Mouse (Mus musculus) WW6 (cell line): ENCODE measurements around the gene Hmg20b.

Source experiments
- DNase-seq: peaks from one replicate; pipeline ENCODE4 v3.0.0-alpha.2; 2013; ENCODE audit warnings: low read depth, low spot score

The Hmg20b gene

DNA sequence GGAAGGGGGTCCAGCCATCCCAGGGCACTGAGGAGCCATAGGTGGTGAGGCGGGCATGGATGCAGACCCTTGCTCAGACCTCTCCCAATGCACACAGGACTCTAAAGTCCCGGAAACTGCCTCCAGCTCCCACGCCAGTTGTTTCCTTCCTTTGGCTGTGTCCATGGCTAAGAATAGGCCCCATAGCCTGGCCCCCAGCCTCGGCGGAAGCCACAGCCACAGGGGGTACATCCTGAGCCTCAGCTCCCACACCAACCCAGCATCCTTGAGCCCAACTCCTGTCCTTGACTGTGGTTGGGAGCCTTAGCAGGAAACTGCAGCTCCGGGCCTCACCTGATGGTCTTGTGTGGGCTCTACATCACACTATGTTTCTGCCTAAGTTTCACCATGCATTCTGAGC lies 23.4 kb downstream of the Hmg20b start:
- DNase-seq = no peak

DNA sequence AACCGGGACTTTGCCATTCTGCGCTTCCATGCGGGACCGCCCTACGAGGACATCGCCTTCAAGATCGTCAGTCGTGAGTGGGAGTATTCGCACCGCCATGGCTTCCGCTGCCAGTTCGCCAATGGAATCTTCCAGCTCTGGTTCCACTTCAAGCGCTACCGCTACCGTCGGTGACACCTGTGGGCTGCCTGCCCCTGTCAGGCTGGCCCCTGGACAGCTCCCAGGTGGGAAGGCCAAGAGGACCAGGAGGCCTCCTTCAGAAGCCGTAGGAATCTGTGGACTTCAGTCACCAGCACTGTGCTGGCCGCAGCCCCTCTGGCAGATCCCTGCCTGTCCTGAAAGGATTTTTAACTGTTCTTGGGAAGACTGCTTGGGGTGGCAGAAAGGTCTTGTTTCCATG lies 24.5 kb downstream of the Hmg20b start:
- DNase-seq = no peak

DNA sequence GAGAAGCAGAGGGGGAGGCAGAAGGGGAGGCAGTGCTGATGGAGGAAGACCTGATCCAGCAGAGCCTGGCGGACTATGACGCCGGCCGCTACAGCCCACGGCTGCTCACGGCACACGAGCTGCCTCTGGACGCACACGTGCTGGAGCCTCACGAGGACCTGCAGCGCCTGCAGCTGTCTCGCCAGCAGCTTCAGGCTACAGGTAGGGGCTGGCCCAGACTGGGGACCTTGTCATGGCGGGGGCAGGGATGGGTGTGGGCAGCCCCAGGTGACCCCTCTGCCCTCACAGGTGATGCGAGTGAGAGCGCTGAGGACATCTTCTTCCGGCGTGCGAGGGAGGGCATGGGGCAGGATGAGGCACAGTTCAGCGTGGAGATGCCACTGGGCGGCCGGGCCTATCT lies 25.1 kb downstream of the Hmg20b start:
- no peak for DNase-seq

DNA sequence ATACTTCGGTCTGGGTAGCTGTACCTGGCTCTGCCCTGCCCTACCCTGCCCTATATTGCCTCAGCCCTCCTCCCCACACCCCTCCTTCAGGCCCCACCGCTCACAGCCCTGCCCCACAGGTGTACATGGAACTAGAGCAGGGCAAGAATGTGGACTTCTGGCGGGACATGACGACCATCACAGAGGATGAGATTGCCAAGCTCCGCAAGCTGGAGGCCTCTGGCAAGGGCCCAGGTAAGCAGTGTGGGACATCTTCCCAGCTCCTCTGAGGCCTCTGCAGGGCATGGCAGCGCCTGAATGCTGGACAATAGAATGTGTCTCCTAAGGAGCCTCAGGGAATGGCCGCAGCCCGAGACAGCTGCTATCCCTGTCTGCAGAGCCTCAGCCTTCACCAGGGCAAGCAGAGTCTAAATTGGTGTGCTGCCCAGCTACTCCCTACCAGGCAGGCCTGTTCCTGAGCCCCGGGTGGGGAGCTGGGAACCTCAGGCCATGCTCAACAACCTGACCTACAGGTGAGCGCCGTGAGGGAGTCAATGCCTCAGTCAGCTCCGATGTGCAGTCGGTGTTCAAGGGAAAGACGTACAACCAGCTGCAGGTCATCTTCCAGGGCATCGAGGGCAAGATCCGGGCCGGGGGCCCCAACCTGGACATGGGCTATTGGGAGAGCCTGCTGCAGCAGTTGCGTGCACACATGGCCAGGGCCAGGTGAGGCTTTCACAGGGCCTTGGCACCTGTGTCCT lies 26.3 kb downstream of the Hmg20b start:
- DNase-seq = no peak

DNA sequence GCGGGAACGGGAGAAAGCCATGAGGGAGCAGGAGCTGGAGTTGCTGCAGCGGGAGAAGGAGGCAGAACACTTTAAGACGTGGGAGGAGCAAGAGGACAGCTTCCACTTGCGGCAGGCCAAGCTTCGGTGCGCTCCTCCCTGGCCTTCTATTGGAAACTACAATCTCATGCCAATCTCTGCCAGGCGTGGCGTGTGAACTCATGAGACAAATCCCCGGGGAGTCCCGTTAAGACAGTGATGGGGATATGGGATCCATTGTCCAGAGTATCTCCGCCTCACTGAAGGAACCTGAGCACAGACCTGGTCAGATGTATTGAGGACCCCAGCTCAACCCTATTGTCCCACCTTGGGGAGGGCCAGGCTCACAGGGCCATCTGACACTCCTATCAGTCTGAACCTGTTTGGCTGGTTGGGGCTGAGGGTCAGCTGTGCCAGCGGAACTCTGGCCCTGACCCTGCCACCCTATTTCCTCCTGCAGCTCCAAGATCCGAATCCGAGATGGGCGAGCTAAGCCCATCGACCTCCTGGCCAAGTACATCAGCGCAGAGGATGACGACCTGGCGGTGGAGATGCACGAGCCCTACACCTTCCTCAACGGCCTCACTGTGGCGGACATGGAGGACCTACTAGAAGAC lies 27.0 kb downstream of the Hmg20b start:
- no peak for DNase-seq

DNA sequence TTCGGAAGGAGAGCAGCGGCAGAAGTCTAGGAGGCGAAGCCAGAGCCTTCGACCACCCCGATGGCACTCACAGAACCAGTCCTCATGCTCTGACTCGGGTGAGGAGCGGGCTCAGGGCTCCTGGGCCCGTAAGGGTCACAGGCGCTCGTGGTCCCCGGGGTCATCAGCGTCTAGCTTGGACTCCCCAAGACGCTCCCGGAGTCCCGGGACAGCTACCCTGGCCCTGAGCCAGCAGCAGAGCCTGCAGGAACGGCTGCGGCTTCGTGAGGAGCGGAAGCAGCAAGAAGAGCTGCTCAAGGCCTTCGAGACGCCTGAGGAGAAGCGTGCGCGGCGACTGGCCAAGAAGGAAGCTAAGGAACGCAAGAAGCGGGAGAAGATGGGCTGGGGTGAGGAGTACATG lies 27.8 kb downstream of the Hmg20b start:
- no peak for DNase-seq

DNA sequence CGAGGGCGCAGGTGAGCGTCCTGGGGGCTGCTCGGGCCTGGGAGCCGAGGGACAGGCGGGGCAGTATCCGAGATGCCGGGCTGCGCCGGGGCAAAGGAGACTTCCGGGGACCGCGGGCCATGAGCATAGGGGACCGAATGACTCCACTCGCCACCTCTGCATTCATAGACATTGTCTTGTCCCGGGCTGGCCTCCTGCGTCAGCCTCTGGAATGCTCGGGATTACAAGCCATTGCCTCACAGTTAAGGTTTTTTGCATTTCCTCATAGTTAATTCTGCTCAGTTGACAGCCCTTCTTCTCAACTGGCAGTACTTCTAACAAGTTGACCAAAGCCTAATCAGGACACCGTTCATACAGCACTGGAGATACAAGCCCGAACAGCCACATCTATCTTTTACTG lies 28.8 kb downstream of the Hmg20b start:
- DNase-seq = no peak

DNA sequence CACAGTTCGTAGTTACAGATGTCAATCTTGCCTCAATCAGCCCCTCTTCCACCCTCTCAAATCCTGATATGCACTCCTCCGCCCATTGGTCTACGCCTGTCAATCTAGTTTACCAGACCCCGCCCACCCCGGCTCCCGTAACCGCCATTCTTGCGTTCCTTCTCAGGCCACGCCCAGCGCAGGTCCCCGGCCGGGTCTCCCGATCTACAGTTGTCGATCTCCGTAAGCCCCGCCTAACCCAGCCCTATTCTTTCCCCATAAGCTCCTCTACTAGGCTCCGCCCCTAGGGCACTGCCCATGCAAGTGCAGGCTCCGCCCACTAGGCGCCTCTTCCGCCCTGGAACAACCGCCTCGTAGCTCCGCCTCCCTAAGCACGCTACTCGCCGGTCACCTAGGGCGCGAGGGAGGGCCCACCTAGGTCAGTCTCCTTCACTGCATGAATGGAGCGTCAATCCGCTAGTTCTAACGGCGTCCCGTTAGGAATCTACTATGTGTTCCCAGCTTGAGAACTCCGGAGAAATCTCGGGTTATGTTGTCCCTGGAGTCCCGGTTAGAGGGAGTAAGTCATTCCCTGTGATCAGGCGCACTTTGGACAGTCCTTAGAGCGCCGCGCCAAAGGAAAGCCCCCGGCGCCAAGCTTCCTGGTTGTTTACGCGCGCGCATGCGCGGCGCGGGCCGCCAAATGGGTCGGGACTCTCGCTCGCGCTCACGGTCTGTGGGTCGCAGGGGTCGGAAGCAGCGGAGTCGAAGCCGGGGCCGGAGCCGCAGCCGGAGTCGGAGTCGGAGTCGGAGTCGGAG lies 29.5 kb downstream of the Hmg20b start, which contains the start of gene Cactin:
TSS of gene Cactin (plus strand) at position 554 of the 798 bp plus-strand sequence.
- DNase-seq = peak; percentile 100

DNA sequence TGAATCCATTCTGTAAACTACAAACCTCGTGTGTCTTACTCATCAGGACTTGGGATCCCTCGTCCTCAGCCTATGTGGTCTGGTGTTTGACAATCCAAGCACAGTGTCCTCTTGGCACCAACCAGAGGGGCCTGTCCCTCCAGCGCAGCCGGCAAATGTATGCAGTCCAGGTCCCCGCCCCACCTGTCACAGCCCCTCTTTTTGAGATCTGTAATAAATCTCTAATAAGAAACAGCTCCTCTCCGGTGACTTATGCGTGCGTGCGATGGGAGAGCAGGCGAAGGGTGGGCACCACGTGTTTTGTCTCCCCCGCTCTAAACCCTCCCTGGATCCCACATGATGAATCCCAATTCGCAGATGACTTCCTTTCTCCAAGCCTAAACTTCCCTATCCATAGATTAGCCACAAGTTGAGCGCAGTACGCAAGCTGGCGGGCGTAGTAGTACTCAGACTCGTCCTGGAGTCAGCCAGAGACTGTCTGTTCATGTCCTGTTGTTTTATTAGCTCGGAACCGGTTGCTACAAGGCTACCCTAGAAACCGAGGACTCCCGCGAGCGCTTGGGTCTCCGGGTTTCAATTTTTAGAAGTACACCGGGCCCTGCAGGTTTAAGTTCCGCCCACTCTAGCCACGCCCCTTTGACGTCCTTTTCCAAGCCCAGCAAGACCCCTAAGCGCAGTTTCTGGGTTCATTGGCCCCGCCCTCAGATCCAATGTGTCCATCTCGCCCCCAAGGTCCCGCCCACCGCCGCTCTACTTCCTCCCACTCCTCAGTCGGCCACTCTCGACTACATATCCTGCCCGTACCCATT lies 30.3 kb downstream of the Hmg20b start:
- DNase-seq = peak; percentile 96

DNA sequence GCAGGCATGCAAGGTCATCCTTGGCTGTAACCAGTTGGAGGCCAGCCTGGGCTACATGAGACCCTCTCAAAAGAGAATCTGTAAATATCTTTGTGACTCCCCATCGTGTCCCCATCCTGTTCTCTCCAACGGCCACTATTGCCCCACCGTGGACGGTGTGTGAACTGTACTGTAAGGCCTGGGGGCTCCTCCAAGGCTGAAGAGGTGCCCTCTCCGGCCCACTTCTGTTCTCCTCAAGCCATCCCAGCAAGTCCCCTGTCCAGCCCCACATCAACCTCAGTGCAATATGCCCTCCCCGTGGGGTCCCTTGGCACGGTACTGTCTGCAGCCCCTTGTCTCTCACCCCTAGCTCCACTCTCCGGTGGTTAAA lies 31.0 kb downstream of the Hmg20b start:
- DNase-seq = no peak

DNA sequence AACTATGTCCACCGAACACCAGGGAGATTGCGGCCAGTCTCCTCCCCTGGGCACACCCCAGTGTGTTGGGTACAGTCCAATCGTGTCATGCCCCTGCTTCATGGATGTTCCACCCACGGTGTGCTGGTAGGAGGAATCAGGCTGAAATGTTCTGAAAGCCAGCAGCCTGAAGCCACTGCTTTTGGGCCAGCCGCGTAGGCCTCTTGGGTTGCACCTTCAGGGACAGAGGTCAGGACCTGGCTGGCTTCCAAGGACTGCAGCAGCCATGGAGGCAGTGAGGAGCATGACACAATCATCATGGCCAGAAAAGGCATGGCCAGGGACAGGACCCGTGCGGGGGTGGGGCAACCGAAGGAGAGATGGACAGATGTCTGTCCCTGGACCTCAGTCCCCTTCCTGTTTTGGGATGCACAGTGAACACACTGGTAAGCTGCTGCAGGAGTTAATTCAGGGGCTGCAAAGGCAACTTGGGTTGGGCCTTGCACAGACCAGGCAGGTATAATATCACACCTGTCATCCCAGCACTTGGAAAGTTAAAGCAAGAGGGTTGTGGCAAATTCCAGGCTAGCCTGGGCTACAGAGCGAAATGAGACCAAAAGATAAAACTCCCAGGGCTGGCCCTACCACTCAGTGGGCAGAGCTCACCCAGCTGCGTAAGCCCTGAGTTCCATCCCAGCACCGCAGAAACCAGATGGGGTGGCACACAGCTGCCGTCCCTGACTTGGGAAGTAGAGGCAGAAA lies 31.5 kb downstream of the Hmg20b start:
- no peak for DNase-seq

DNA sequence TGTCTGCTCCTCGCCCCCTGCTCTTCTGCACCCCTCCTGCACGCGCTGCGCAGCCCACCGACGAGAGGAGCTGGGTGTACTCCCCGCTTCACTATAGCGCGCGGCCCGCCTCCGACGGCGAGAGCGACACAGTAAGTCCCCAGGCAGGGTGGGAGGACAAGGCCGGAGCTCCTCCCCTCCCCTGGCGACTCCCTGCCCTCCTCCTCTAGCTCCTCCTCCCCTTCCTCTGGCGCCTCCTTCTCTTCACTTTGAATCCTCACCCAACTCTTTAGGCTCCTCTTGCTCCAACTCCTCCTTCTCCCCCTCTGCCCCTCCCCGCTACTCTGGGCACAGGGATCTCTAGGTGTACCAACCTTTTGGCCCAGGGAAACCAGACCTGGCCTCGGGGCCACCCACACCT lies 33.0 kb downstream of the Hmg20b start:
- peak; percentile 53 for DNase-seq

DNA sequence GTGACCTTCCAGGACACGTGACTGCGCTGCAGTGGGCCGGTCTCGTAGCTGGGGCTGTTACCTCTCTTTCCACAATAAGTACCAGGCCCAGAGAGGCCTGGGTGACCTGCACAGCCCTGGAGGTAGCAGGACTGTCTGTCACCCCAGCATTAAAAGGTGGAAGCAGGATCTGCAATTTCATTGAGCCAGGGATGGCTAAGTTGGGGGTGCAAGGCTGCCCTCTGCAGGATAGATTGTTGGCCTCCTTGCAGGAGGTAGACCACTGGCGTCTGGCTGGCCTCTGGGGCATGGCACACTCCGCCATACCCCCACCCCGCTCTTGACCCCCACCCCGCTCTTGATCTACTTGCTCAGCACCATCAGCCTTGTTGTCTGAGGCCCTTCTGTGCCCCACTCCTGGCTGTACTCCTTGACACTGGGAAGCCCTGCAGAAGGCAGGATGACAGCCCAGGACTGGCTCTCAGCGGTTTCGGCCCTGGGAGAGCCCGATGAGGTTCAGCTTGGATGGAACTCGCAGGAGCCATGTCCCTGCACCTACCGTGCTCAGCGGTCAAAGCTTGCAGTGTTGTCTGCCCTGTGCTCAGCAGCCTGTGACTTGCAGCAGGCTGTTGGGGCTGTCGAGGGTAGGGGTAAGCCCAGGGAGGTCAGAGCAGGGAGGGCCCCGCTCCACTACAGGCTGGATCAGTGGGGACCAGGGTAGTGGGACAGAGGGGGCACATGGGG lies 33.8 kb downstream of the Hmg20b start:
- DNase-seq = no peak

DNA sequence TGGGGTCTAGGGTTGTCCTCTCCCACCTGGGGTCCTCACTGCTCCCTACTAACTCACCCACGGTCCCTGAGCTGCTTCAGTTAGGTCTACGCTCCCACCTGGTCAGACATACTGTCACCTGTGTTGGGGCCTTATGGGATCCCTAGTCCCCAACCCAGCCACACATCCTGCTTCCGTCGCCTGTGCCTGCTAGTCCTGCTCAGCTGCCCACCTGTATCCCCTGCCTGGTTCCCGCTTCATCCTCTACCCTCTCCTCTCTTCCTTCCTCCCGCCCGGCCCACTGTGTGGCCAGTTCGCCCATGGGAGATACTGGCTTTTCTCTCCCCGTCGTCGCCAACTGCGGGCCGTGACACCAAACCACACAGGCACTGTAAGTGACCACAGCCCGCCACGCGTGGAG lies 34.7 kb downstream of the Hmg20b start:
- DNase-seq = no peak

DNA sequence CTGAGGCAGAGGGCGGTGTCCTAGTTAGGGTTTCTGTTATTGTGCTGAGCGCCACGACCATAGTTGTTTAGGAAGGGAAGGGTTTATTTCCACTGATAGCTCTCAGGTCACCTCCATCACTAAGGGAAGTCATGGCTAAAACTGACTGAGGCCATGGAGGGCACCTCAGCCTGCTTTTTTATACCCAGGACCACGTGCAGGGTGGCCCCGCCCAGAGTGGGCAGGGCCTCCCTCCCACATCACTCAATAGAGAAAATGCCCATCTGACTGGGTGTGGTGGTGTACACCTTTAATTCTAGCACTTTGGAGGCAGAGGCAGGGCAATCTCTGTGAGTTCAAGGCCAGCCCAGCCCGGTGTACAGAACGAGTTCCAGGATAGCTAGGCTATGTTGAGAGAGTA lies 36.1 kb downstream of the Hmg20b start:
- DNase-seq = no peak

DNA sequence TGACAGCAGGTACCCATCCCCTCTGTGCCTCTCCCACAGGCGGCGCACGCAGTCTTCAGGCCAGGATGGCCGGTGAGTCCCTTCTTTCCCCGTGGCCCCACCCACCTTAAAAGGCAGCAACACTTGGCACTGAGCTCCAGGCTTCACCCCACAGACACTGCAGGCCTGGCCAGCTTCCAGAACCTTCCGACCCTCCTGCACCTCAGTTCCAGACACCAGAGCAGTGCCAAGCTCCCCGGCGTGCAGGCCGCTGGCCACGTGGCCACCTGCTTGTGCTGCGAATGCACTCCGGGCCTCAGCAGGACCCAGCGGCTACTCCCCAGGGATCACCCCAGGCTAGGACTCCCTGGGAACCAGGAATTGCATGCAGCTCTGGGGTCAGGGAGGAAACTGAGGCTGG lies 36.7 kb downstream of the Hmg20b start:
- no peak for DNase-seq

DNA sequence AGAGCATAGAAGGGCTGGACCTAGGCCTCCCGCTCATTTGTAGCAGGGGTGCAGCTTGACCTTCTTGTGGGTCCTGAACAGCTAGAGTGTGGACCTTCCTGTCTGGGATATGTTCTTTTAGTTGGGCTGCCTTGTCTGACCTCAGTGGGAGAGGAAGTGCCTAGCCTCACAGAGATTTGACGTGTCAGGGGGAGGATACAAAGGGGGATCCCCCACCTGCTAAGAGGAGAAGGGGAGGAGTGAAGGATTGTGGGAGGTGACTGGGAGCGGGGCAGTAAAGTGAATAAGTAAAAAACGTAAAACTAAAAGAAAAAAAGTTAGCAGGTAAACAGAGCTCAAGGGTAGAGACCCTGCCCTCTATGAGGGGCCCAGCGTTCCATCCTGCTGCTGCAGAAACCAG lies 40.7 kb downstream of the Hmg20b start:
- DNase-seq = no peak

DNA sequence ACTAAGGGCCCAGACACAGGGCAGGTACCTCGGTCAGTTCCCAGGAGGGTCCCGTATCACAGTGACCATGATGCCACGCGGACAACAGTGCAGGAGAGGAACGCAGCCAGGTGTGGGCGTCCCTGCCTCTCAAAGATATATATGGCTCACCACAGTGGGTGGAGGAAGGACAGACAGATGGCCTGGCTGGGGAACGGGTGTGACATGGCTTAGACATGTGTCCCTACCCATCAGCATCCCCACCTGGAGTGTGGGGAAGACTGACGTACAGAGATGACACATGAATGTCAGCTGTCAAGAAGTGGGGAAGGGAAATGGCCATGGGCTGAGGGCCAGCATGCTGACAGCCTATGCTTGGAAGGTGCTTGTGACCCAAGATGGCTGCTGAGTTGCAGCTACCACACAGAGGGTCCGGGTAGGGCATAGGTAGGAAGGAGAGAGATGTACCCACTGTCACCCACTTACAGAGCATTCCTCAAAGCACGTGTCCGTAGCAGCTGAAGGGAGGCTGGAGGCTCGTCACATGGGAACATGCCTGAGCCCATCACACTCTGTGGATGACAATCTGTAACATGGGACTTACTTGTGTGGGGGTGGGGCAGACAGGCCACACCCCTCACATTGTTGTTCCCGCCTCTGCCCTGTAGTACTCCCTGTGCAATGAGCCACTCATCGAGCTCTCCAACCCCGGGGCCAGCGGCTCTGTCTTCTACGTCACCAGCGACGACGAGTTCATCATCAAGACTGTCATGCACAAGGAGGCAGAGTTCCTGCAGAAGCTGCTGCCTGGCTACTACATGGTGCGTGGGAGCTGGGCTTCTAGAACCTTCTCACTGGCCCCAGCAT lies 43.2 kb downstream of the Hmg20b start:
- DNase-seq = no peak

DNA sequence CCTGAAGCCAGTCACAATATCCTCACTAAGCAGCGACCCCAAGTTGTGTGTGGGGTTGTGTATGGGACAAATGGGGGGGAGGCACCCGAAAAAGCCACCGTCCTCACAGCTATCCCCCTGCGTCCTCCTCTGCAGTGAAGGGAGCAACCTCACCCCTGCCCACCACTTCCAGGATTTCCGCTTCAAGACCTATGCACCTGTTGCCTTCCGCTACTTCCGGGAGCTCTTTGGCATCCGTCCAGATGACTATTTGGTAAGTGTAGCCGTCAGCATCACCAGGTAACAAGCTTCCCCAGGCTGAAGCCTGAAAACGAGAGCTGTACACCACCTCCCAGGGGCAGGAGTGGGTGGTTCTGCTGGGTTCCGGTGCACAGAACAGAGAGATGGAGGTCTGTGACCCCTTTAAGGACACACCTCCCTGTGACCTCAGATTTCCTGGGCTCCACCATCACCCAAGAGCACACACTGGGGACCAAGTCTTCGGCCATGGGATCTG lies 44.1 kb downstream of the Hmg20b start:
- no peak for DNase-seq
